Mouse (Mus musculus) thymus, adult 2 months (tissue): ENCODE results near the gene Nckap5.

Experiments
- CTCF ChIP-seq: fragments of 200-500 bp; IDR thresholded peaks from 2 replicates; pipeline ENCODE4 v1.5.1; 2012; ENCODE audit warnings: mild to moderate bottlenecking, control low read depth, low read length, moderate library complexity, borderline replicate concordance; ENCODE audit not compliant: control insufficient read depth, poor library complexity, insufficient read depth; ENCODE audit errors: extremely low read depth
- POLR2A ChIP-seq: fragments of 200-500 bp; IDR thresholded peaks from 2 replicates; pipeline ENCODE4 v1.6.1; 2012; ENCODE audit warnings: mild to moderate bottlenecking, low read length, control low read depth, moderate library complexity; ENCODE audit not compliant: control insufficient read depth, poor library complexity, insufficient read depth; ENCODE audit errors: extremely low read depth

DNA sequence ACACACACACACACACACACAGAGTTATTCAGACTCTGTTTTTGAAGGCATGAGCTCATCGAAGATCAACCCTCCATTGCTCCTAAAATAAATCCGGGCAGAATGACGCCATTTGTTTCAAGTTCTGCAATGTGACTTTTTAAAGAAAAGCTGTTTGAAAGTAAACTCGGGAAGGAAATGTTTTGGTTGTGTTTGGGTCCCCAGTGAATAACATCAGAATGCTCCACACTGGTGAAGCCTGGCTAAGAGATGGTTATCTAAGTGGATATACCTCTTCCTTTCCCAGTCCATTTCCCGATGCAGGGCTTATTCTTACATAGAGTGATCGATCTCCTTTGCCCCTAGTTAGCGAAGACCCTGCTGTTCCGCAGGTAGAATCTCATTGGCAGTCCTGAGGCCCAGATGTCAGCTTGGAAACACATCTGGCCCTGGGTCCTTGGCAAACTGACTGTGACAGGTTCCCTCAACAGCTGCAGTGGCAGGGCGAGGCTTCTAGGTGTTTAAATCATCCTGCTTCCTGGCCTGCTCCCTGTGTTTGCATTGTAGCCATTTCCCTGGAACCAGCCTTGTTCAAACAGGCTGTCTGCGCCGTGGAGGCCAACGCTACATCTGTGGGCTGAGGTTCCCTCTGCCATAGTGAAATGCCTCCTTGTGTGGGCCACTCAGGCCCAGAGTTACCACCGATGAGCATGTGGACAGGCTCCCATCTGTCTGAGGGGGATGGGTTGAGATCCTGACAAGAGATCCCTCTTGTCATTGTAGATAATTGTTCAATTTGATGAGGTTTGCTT lies 78.2 kb downstream of the Nckap5 start:
- TF ChIP-seq CTCF = no peak
- no peak for TF ChIP-seq POLR2A
